Mouse (Mus musculus) C2C12 (cell line): ENCODE results near the gene Rab8b.

ENCODE experiments used
- CTCF ChIP-seq: IDR thresholded peaks from one replicate; pipeline ENCODE4 v1.5.1; 2011; ENCODE audit not compliant: control insufficient read depth, insufficient read depth, insufficient read length
- FOSL1 ChIP-seq: IDR thresholded peaks from one replicate; pipeline ENCODE4 v1.8.0; 2011; ENCODE audit warnings: mild to moderate bottlenecking, low read length; ENCODE audit not compliant: poor library complexity, insufficient read depth, severe bottlenecking
- MAX ChIP-seq: IDR thresholded peaks from one replicate; pipeline ENCODE4 v1.6.1; 2011; ENCODE audit warnings: mild to moderate bottlenecking, control low read depth
- MYOD1 ChIP-seq: IDR thresholded peaks from one replicate; pipeline ENCODE4 v1.6.1; 2011; ENCODE audit warnings: low read depth; ENCODE audit not compliant: control insufficient read depth, insufficient read length
- MYOG ChIP-seq: IDR thresholded peaks from one replicate; pipeline ENCODE4 v1.6.1; 2011; ENCODE audit not compliant: control insufficient read depth, insufficient read length; ENCODE audit errors: extremely low read depth
- USF1 ChIP-seq: IDR thresholded peaks from one replicate; pipeline ENCODE4 v1.6.1; 2011; ENCODE audit warnings: low read depth, mild to moderate bottlenecking, control low read depth, moderate library complexity

GRCm38 (mm10) chr9:66961478-66961877 lies 42.0 kb upstream of the Rab8b start:
- TF ChIP-seq CTCF = no peak
- no peak for TF ChIP-seq MAX
- TF ChIP-seq FOSL1 = no peak
- no peak for TF ChIP-seq USF1
- TF ChIP-seq MYOG = no peak
- no peak for TF ChIP-seq MYOD1
